Mouse (Mus musculus) ES-E14 (cell line): Measurements from ENCODE around the gene Igsf8. TPM values are rescaled to one million over a fixed set of nuclear protein-coding genes. Genes with fewer than 3 reads are reported as not detected.

Experiments used
- DNase-seq: peaks from one replicate; pipeline ENCODE4 v3.0.0-alpha.2; 2013; ENCODE audit warnings: low read depth, low spot score
- H3K27ac ChIP-seq: 2 replicates; pipeline ENCODE4 v1.5.1; 2012; ENCODE audit warnings: low read depth, mild to moderate bottlenecking, low read length, moderate library complexity, mixed read lengths; ENCODE audit not compliant: poor library complexity, insufficient read depth, severe bottlenecking
- H3K36me3 ChIP-seq: 2 replicates; pipeline ENCODE4 v1.6.1; 2012; ENCODE audit warnings: mild to moderate bottlenecking, low read length, moderate library complexity, mixed read lengths; ENCODE audit not compliant: control insufficient read depth, poor library complexity, insufficient read depth, severe bottlenecking
- H3K4me1 ChIP-seq, 2 experiments: fragments of 150-350 bp in 1 of 2; sonication (generic) in 1 of 2; 2 replicates each; pipeline ENCODE4 v1.6.1; 2012; ENCODE audit warnings: low read length in 2 of 2, mild to moderate bottlenecking in 1 of 2, mixed read lengths in 1 of 2; ENCODE audit not compliant: control insufficient read depth in 2 of 2, insufficient read depth in 2 of 2, poor library complexity in 1 of 2
- H3K4me3 ChIP-seq, 2 experiments: fragments of 150-350 bp in 1 of 2; sonication (generic) in 1 of 2; 2 replicates each; pipeline ENCODE4 v1.5.1; 2012; ENCODE audit warnings: low read length in 2 of 2, low read depth in 1 of 2, mild to moderate bottlenecking in 1 of 2, mixed read lengths in 1 of 2; ENCODE audit not compliant: insufficient read depth in 1 of 2, poor library complexity in 1 of 2, severe bottlenecking in 1 of 2
- H3K9ac ChIP-seq: 2 replicates; pipeline ENCODE4 v1.6.1; 2012; ENCODE audit warnings: low read depth, mild to moderate bottlenecking, low read length, mixed read lengths; ENCODE audit not compliant: poor library complexity, insufficient read depth, severe bottlenecking
- H3K9me3 ChIP-seq: fragments of 150-350 bp; sonication (generic); 2 replicates; pipeline ENCODE4 v1.6.1; 2012; ENCODE audit warnings: low read depth, mild to moderate bottlenecking, low read length; ENCODE audit not compliant: control insufficient read depth, insufficient read depth
- CHD2 ChIP-seq: IDR thresholded peaks from 2 replicates; pipeline ENCODE4 v1.6.1; 2014; ENCODE audit warnings: mild to moderate bottlenecking, low read depth, low read length, inconsistent platforms
- HCFC1 ChIP-seq: IDR thresholded peaks from 2 replicates; pipeline ENCODE4 v1.6.1; 2012; ENCODE audit warnings: low read length, inconsistent platforms, borderline replicate concordance; ENCODE audit not compliant: insufficient read depth
- MAFK ChIP-seq: IDR thresholded peaks from 2 replicates; pipeline ENCODE4 v1.6.1; 2014; ENCODE audit warnings: mild to moderate bottlenecking, low read depth, low read length, inconsistent platforms; ENCODE audit not compliant: insufficient read depth
- ZC3H11A ChIP-seq: IDR thresholded peaks from 2 replicates; pipeline ENCODE4 v1.6.1; 2012; ENCODE audit warnings: low read depth, mild to moderate bottlenecking, inconsistent platforms, low read length, borderline replicate concordance
- ZNF384 ChIP-seq: IDR thresholded peaks from 2 replicates; pipeline ENCODE4 v1.6.1; 2012; ENCODE audit warnings: low read depth, low read length, inconsistent platforms
- in situ Hi-C, 2 experiments: fragments of 600-800 bp; cut with MboI; formaldehyde crosslinking; loops; one replicate each; pipeline ENCODE4 v1.15.1; 2025; ENCODE audit warnings: low sequenced_read_pairs in 2 of 2, inconsistent platforms in 1 of 2; ENCODE audit not compliant: unreplicated experiment in 2 of 2
- total RNA-seq: library from RNA; depleted of rRNA; stranded (reverse); fragments of 300-350 nt; gene quantifications from 2 replicates; pipeline ENCODE4 v1.2.3, GENCODE M21; 2012

The Igsf8 gene
- total RNA-seq, 1 experiment: 43.5 TPM

- Histone ChIP-seq H3K4me3 (no peak overlapping the region), H3K36me3 (no peaks in the 10 kb centered on the region), H3K9ac (no peak overlapping the region), H3K27ac (no peak overlapping the region), H3K9me3 (no peaks in the 10 kb centered on the region), H3K4me1 (no peaks in the 10 kb centered on the region)
- no peak for DNase-seq
- in situ Hi-C loops: no loop called here
- TF ChIP-seq ZC3H11A: no peak
- no peak for TF ChIP-seq MAFK
- no peak for TF ChIP-seq CHD2
- no peak for TF ChIP-seq HCFC1
- TF ChIP-seq ZNF384: no peak
Measured at GRCm38 (mm10) chr1:172333512-172333911, 72.1 kb downstream of the Igsf8 start.

DNA sequence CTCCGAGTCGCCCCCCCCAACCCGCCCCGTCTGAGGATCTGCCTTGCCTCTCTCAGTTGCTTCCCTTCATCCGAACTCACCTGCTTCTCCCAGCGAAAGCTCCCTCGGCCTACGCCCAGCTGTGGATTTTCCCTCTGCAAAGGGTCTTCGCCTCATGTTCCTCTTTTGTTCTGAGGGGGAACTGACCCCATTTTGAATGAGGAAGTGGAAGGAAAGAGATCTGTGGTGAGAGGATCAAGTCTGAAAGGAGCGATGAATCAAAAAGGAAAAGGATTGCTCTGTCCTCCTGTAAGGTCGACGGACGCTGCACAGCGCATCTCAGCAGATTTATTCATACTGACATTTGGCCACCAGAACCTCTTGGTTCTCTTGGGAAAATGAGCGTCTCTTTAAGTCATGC, 74.4 kb downstream of the Igsf8 start:
- no peak for DNase-seq
- H3K27ac ChIP-seq: no peak overlapping the region
- H3K9ac ChIP-seq: no peak overlapping the region
- no peaks in the 10 kb centered on the region for H3K9me3 ChIP-seq
- H3K36me3 ChIP-seq: no peaks in the 10 kb centered on the region
- TF ChIP-seq ZC3H11A (no peak), ZNF384 (no peak), MAFK (no peak), HCFC1 (no peak), CHD2 (no peak)
- H3K4me1 ChIP-seq: no peaks in the 10 kb centered on the region
- H3K4me3 ChIP-seq: no peak overlapping the region
- in situ Hi-C loops: no loop called here

- no peak for DNase-seq
- TF ChIP-seq CHD2: no peak
- no peak for TF ChIP-seq ZC3H11A
- no peak for TF ChIP-seq MAFK
- TF ChIP-seq ZNF384: no peak
- no peak for TF ChIP-seq HCFC1
- H3K9me3 ChIP-seq: no peaks in the 10 kb centered on the region
- H3K9ac ChIP-seq: no peak overlapping the region
- in situ Hi-C loops: no loop called here
- no peaks in the 10 kb centered on the region; a peak in 1 of 4 replicates for H3K4me1 ChIP-seq
- no peak overlapping the region for H3K4me3 ChIP-seq
- no peaks in the 10 kb centered on the region for H3K36me3 ChIP-seq
- no peak overlapping the region for H3K27ac ChIP-seq
Measured at GRCm38 (mm10) chr1:172337411-172338185, 76.2 kb downstream of the Igsf8 start.

GRCm38 (mm10) chr1:172340729-172341321, 79.4 kb downstream of the Igsf8 start, which contains the start of gene Kcnj10:
TSS of gene Kcnj10 (plus strand) at chr1:172341210.
- H3K27ac ChIP-seq: no peak within 1 kb of the TSS
- no peaks in the 10 kb centered on the region for H3K36me3 ChIP-seq
- H3K4me3 ChIP-seq: peak within 1 kb of the TSS; percentile 66 to 68
- peak within 1 kb of the TSS; percentile 7; the same call in 1 of the 2 replicates for H3K9ac ChIP-seq
- H3K4me1 ChIP-seq: no peaks in the 10 kb centered on the region; a peak in 1 of 4 replicates
- H3K9me3 ChIP-seq: no peaks in the 10 kb centered on the region
- in situ Hi-C loops: no loop called here
- TF ChIP-seq HCFC1 (no peak), MAFK (no peak), ZC3H11A (no peak), CHD2 (no peak), ZNF384 (no peak)
- DNase-seq: peak; percentile 84
